Mouse (Mus musculus) cortical plate, adult 2 months (tissue): Measurements from ENCODE around the gene Ddo. TPM values are rescaled to one million over a fixed set of nuclear protein-coding genes. Genes with fewer than 3 reads are reported as not detected.

ENCODE experiments used
- H3K27ac ChIP-seq: fragments of 200-500 bp; 2 replicates; pipeline ENCODE4 v1.5.1; 2012; ENCODE audit warnings: low read length, control low read depth, inconsistent platforms; ENCODE audit not compliant: insufficient read depth
- H3K4me1 ChIP-seq: fragments of 200-500 bp; 2 replicates; pipeline ENCODE4 v1.6.1; 2011; ENCODE audit warnings: low read length; ENCODE audit not compliant: control insufficient read depth, insufficient read depth
- H3K4me3 ChIP-seq: fragments of 200-500 bp; 2 replicates; pipeline ENCODE4 v1.5.1; 2011; ENCODE audit warnings: mild to moderate bottlenecking, low read length, control low read depth; ENCODE audit not compliant: insufficient read depth
- CTCF ChIP-seq: fragments of 200-500 bp; IDR thresholded peaks from 2 replicates; pipeline ENCODE4 v1.5.1; 2011; ENCODE audit warnings: mild to moderate bottlenecking, control low read depth, low read length; ENCODE audit not compliant: insufficient read depth; ENCODE audit errors: extremely low read depth
- POLR2A ChIP-seq: fragments of 200-500 bp; IDR thresholded peaks from 2 replicates; pipeline ENCODE4 v1.6.1; 2011; ENCODE audit warnings: mild to moderate bottlenecking, low read length, control low read depth; ENCODE audit not compliant: insufficient read depth; ENCODE audit errors: extremely low read depth
- polyA plus RNA-seq: library from polyadenylated mRNA; depleted of rRNA; stranded (reverse); fragments of >200 nt; gene quantifications from 2 replicates; pipeline ENCODE4 v1.2.3, GENCODE M21; 2012; rRNA removed

The Ddo gene
- 7.7 and 8.4 TPM in 2 replicates for polyA plus RNA-seq

GRCm38 (mm10) chr10:40629656-40630311 lies at the start of gene Ddo:
TSS of gene Ddo (plus strand) at chr10:40630011.
- Histone ChIP-seq H3K4me1 (peaks cover 5% of the 10 kb centered on the region), H3K27ac (no peak within 1 kb of the TSS), H3K4me3 (peak within 1 kb of the TSS; percentile 3; the same call in 1 of the 2 replicates)
- TF ChIP-seq POLR2A, result no peak
- no peak for TF ChIP-seq CTCF

- Histone ChIP-seq H3K4me1 (no peaks in the 10 kb centered on the region), H3K4me3 (no peak overlapping the region), H3K27ac (no peak overlapping the region)
- TF ChIP-seq POLR2A (no peak), CTCF (peak; percentile 17; the same call in 1 of the 2 replicates)
Measured at GRCm38 (mm10) chr10:40583584-40584255, 46.1 kb upstream of the Ddo start.

- no peak overlapping the region for H3K4me3 ChIP-seq
- no peak for TF ChIP-seq POLR2A
- no peak for TF ChIP-seq CTCF
- H3K4me1 ChIP-seq, result no peaks in the 10 kb centered on the region
- H3K27ac ChIP-seq, result no peak overlapping the region
Measured at GRCm38 (mm10) chr10:40592186-40592585, 37.6 kb upstream of the Ddo start.

DNA sequence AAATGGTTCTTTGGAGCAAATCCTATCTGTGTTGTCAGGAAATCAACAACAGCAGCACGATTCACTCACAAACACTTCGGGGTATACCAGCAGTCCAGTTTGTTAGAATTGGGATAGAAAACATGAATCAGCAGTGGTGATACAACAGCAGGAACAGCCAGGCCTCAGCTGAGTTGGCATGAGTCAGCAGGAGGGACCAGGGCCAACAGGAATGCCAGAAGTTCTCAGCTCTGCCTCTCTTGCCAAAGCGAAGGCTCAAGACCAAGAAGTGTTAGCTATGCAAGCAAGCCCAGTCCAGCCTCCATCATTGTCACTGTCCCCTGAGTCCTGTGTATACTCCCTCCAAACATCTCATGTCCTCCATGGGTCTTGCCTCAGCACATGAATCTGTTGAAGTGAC lies 32.6 kb upstream of the Ddo start:
- no peak overlapping the region for H3K4me3 ChIP-seq
- no peaks in the 10 kb centered on the region for H3K4me1 ChIP-seq
- TF ChIP-seq POLR2A, result no peak
- H3K27ac ChIP-seq, result no peak overlapping the region

- TF ChIP-seq CTCF, result peak; percentile 42; the same call in 1 of the 2 replicates
- TF ChIP-seq POLR2A, result no peak
- Histone ChIP-seq H3K4me3 (no peak overlapping the region), H3K4me1 (no peaks in the 10 kb centered on the region), H3K27ac (no peak overlapping the region)
Measured at GRCm38 (mm10) chr10:40604706-40605394, 25.0 kb upstream of the Ddo start.

- TF ChIP-seq CTCF (no peak), POLR2A (no peak)
- H3K4me1 ChIP-seq, result 0 out of 2 replicates have a peak, but pooled peaks cover 3% of the 10 kb centered on the region
- H3K27ac ChIP-seq, result no peak overlapping the region
- no peak overlapping the region for H3K4me3 ChIP-seq
Measured at GRCm38 (mm10) chr10:40617973-40618372, 11.8 kb upstream of the Ddo start.

DNA sequence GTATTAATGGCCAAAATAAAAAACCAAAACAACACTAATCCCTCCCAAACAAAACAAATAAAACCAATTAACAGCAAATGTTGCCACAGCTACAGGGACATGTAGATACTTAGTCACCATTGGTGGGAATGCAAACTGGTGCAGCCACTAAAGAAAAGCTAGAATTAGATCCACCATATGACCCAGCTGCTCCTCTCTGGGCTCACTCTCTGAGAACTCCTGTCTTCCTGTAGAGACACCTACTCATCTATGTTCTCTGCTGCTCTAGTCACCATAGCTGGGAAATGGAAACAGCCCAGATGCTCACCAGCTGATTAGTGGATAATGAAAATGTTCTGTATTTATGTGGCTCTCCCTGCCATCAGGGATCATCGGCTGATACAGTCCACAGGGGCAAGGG lies 10.1 kb upstream of the Ddo start:
- Histone ChIP-seq H3K4me1 (0 out of 2 replicates have a peak, but pooled peaks cover 3% of the 10 kb centered on the region), H3K4me3 (no peak overlapping the region), H3K27ac (no peak overlapping the region)
- no peak for TF ChIP-seq CTCF
- no peak for TF ChIP-seq POLR2A

GRCm38 (mm10) chr10:40629140-40629539 lies 671 bp upstream of the Ddo start:
- H3K4me1 ChIP-seq, result peaks cover 5% of the 10 kb centered on the region
- TF ChIP-seq POLR2A, result no peak
- TF ChIP-seq CTCF, result peak; percentile 57
- no peak overlapping the region for H3K4me3 ChIP-seq
- H3K27ac ChIP-seq, result no peak overlapping the region

GRCm38 (mm10) chr10:40630457-40630856 lies 646 bp downstream of the Ddo start:
- Histone ChIP-seq H3K4me3 (0 out of 2 replicates have a peak overlapping the region, but pooled peaks have one; percentile 3), H3K4me1 (peaks cover 5% of the 10 kb centered on the region), H3K27ac (no peak overlapping the region)
- TF ChIP-seq CTCF, result no peak
- TF ChIP-seq POLR2A, result no peak
